Mouse (Mus musculus) heart, adult 2 months (tissue): ENCODE results near the gene Lrrc45. TPM values are rescaled to one million over a fixed set of nuclear protein-coding genes. Genes with fewer than 3 reads are reported as not detected.
"Not testable (repeated sequence)": the region's sequence is repeated elsewhere in the genome, so short reads cannot be mapped to it uniquely, and the experiment has no call there.

ENCODE experiments used
- DNase-seq, 2 experiments: peaks; one replicate each; pipeline ENCODE4 v3.0.0; 2021
- H3K27ac ChIP-seq: fragments of 200-600 bp; 2 replicates; pipeline ENCODE4 v1.8.1; 2022
- H3K27me3 ChIP-seq: fragments of 200-500 bp; 2 replicates; pipeline ENCODE4 v1.6.1; 2012; ENCODE audit warnings: mild to moderate bottlenecking, low read length, inconsistent platforms, mixed read lengths; ENCODE audit not compliant: control insufficient read depth, insufficient read depth
- H3K36me3 ChIP-seq: fragments of 200-500 bp; 2 replicates; pipeline ENCODE4 v1.6.1; 2012; ENCODE audit warnings: low read length, inconsistent platforms; ENCODE audit not compliant: control insufficient read depth, insufficient read depth
- H3K4me1 ChIP-seq: fragments of 200-500 bp; 2 replicates; pipeline ENCODE4 v1.6.1; 2011; ENCODE audit warnings: low read length; ENCODE audit not compliant: control insufficient read depth, insufficient read depth
- H3K4me3 ChIP-seq: fragments of 200-600 bp; 2 replicates; pipeline ENCODE4 v1.8.1; 2022
- H3K79me2 ChIP-seq: fragments of 200-500 bp; replicated peaks from 2 replicates; pipeline ENCODE4 v1.6.1; 2012; ENCODE audit warnings: mild to moderate bottlenecking, inconsistent platforms, low read length, moderate library complexity, mixed read lengths; ENCODE audit not compliant: control insufficient read depth, insufficient read depth
- H3K9ac ChIP-seq: fragments of 200-500 bp; 2 replicates; pipeline ENCODE4 v1.6.1; 2012; ENCODE audit warnings: low read depth, mild to moderate bottlenecking, control low read depth, inconsistent platforms, low read length, mixed read lengths
- CTCF ChIP-seq: fragments of 200-600 bp; IDR thresholded peaks from 2 replicates; pipeline ENCODE4 v1.8.1; 2022; ENCODE audit warnings: antibody characterized with exemption, mild to moderate bottlenecking, moderate library complexity
- EP300 ChIP-seq: fragments of 200-500 bp; IDR thresholded peaks from 2 replicates; pipeline ENCODE4 v1.6.1; 2011; ENCODE audit warnings: low read depth, low read length, control low read depth; ENCODE audit not compliant: insufficient read depth
- POLR2A ChIP-seq: fragments of 200-500 bp; IDR thresholded peaks from 2 replicates; pipeline ENCODE4 v1.6.1; 2011; ENCODE audit warnings: mild to moderate bottlenecking, low read depth, low read length, control low read depth; ENCODE audit not compliant: insufficient read depth
- WGBS: fragments of 180-500 bp; shearing (Covaris S2); methylation state at CpG from one replicate; pipeline ENCODE4 v1.1.7; 2018; 5-methylcytosine and 5-hydroxymethylcytosine counted together
- intact Hi-C: fragments of 180-260 bp; cut with DNase I; formaldehyde crosslinking; loops from one replicate; pipeline ENCODE4 v1.15.1; 2025
- polyA plus RNA-seq: library from polyadenylated mRNA; depleted of rRNA; stranded (reverse); fragments of >200 nt; gene quantifications from 2 replicates; pipeline ENCODE4 v1.2.3, GENCODE M21; 2012
- total RNA-seq, 2 experiments: library from RNA; stranded (reverse); gene quantifications; 2 replicates each; pipeline ENCODE4 v1.2.3; 2021

The Lrrc45 gene
- total and polyA plus RNA-seq, 3 experiments, result 4.2 to 12.7 (median 4.5) TPM

GRCm38 (mm10) chr11:120749430-120749829 lies 35.7 kb downstream of the Lrrc45 start:
- intact Hi-C loops, result no loop called here
- TF ChIP-seq POLR2A (no peak), EP300 (0 out of 2 replicates have a peak, but pooled peaks have one; percentile 49), CTCF (peak; percentile 71)
- Histone ChIP-seq H3K9ac (no peak overlapping the region), H3K4me3 (no peak overlapping the region), H3K27ac (no peak overlapping the region), H3K79me2 (no peaks in the 10 kb centered on the region), H3K36me3 (peaks cover 3% of the 10 kb centered on the region; the same call in 1 of the 2 replicates), H3K4me1 (peaks cover 7% of the 10 kb centered on the region), H3K27me3 (no peaks in the 10 kb centered on the region)
- DNase-seq, result peak in 1 of 2 experiments; percentile 44
- WGBS, result 61% methylated on average over 8 of the region's 8 CpGs

GRCm38 (mm10) chr11:120751606-120752005 lies 37.9 kb downstream of the Lrrc45 start:
- intact Hi-C loops, result loop anchor here (2.0 kb wide), 1 partner anchor 31 kb away; the partner anchor contains the start of gene Rac3
- Histone ChIP-seq H3K9ac (no peak overlapping the region), H3K4me3 (no peak overlapping the region), H3K79me2 (no peaks in the 10 kb centered on the region), H3K4me1 (peaks cover 7% of the 10 kb centered on the region), H3K27ac (no peak overlapping the region), H3K36me3 (peaks cover 3% of the 10 kb centered on the region; the same call in 1 of the 2 replicates), H3K27me3 (no peaks in the 10 kb centered on the region)
- WGBS, result 63% methylated on average over 4 of the region's 4 CpGs
- no peak for TF ChIP-seq POLR2A
- TF ChIP-seq EP300, result no peak
- no peak for TF ChIP-seq CTCF
- no peak for DNase-seq

GRCm38 (mm10) chr11:120760236-120760635 lies 46.5 kb downstream of the Lrrc45 start:
- no peak for DNase-seq
- WGBS, result 63% methylated on average over 9 of the region's 9 CpGs
- intact Hi-C loops, result no loop called here
- TF ChIP-seq POLR2A (no peak), CTCF (no peak), EP300 (no peak)
- no peaks in the 10 kb centered on the region for H3K4me1 ChIP-seq
- no peaks in the 10 kb centered on the region for H3K36me3 ChIP-seq
- H3K27ac ChIP-seq, result no peak overlapping the region
- H3K79me2 ChIP-seq, result no peaks in the 10 kb centered on the region
- H3K4me3 ChIP-seq, result no peak overlapping the region
- no peak overlapping the region for H3K9ac ChIP-seq
- H3K27me3 ChIP-seq, result no peaks in the 10 kb centered on the region

- H3K79me2 ChIP-seq, result no peaks in the 10 kb centered on the region
- H3K27me3 ChIP-seq, result no peaks in the 10 kb centered on the region
- no peak overlapping the region for H3K27ac ChIP-seq
- no peaks in the 10 kb centered on the region for H3K36me3 ChIP-seq
- no peaks in the 10 kb centered on the region for H3K4me1 ChIP-seq
- no peak for DNase-seq
- intact Hi-C loops, result no loop called here
- WGBS, result 55% methylated on average over 14 of the region's 14 CpGs
- H3K4me3 ChIP-seq, result no peak overlapping the region
- no peak for TF ChIP-seq CTCF
- TF ChIP-seq POLR2A, result no peak
- no peak for TF ChIP-seq EP300
- no peak overlapping the region for H3K9ac ChIP-seq
Measured at GRCm38 (mm10) chr11:120761811-120762671, 48.3 kb downstream of the Lrrc45 start.

- H3K27me3 ChIP-seq, H3K4me3 ChIP-seq, H3K36me3 ChIP-seq, intact Hi-C loops, DNase-seq, H3K9ac ChIP-seq, H3K4me1 ChIP-seq, H3K79me2 ChIP-seq, H3K27ac ChIP-seq: not testable (repeated sequence)
- WGBS, result 8% methylated on average over 14 of the region's 14 CpGs
Measured at GRCm38 (mm10) chr11:120762672-120763041, 48.9 kb downstream of the Lrrc45 start, which contains the start of gene Hmga1b. Gene Hmga1b (plus strand): TSS chr11:120762794.

- intact Hi-C loops, DNase-seq, H3K27ac ChIP-seq, H3K9ac ChIP-seq, H3K79me2 ChIP-seq, H3K4me3 ChIP-seq, H3K36me3 ChIP-seq, H3K4me1 ChIP-seq, H3K27me3 ChIP-seq: not testable (repeated sequence)
- 5% methylated on average over 9 of the region's 23 CpGs for WGBS
Measured at GRCm38 (mm10) chr11:120763121-120763999, 49.6 kb downstream of the Lrrc45 start.

GRCm38 (mm10) chr11:120767023-120767422 lies 53.3 kb downstream of the Lrrc45 start:
- 46% methylated on average over 4 of the region's 7 CpGs for WGBS
- H3K27me3 ChIP-seq, H3K79me2 ChIP-seq, H3K4me1 ChIP-seq, H3K4me3 ChIP-seq, H3K27ac ChIP-seq, DNase-seq, H3K36me3 ChIP-seq, H3K9ac ChIP-seq, intact Hi-C loops: not testable (repeated sequence)
